Mouse (Mus musculus) neural tube, embryonic 15.5 days (tissue): ENCODE measurements at regions not wholly inside any gene's neighbourhood (a gene's known extent, or its start where the extent isn't known, plus 50 kb on each side); places are given as distances from the start of the nearest gene placed in this dataset.

Experiments
- ATAC-seq: fragments of 200-750 bp; cut with Nextera tagmentation; 2 replicates; pipeline ENCODE4 v1.8.0; 2017; ENCODE audit warnings: mild to moderate bottlenecking, moderate TSS enrichment, moderate library complexity; ENCODE audit not compliant: low FRiP score
- H3K27ac ChIP-seq: fragments of 300-500 bp; sonication (generic); replicated peaks from 2 replicates; pipeline ENCODE4 v1.5.1; 2015; ENCODE audit warnings: mild to moderate bottlenecking, inconsistent platforms
- H3K27me3 ChIP-seq: fragments of 300-500 bp; sonication (generic); replicated peaks from 2 replicates; pipeline ENCODE4 v1.6.1; 2015; ENCODE audit warnings: inconsistent platforms
- H3K36me3 ChIP-seq: fragments of 300-500 bp; sonication (generic); 2 replicates; pipeline ENCODE4 v1.6.1; 2015; ENCODE audit warnings: inconsistent platforms
- H3K4me1 ChIP-seq: fragments of 300-500 bp; sonication (generic); 2 replicates; pipeline ENCODE4 v1.6.1; 2015; ENCODE audit warnings: inconsistent platforms
- H3K4me2 ChIP-seq: fragments of 300-500 bp; sonication (generic); 2 replicates; pipeline ENCODE4 v1.6.1; 2015; ENCODE audit warnings: inconsistent platforms, mild to moderate bottlenecking, moderate library complexity
- H3K4me3 ChIP-seq: fragments of 300-500 bp; sonication (generic); replicated peaks from 2 replicates; pipeline ENCODE4 v1.5.1; 2015; ENCODE audit warnings: mild to moderate bottlenecking, inconsistent platforms
- H3K9ac ChIP-seq: fragments of 300-500 bp; sonication (generic); replicated peaks from 2 replicates; pipeline ENCODE4 v1.6.1; 2015; ENCODE audit warnings: mild to moderate bottlenecking, inconsistent platforms
- H3K9me3 ChIP-seq: fragments of 300-500 bp; sonication (generic); replicated peaks from 2 replicates; pipeline ENCODE4 v1.6.1; 2016; ENCODE audit warnings: inconsistent platforms
- WGBS: fragments of 180-500 bp; shearing (Covaris S2); methylation state at CpG from one replicate; pipeline ENCODE4 v1.1.7; 2015; ENCODE audit warnings: mixed read lengths; 5-methylcytosine and 5-hydroxymethylcytosine counted together

DNA sequence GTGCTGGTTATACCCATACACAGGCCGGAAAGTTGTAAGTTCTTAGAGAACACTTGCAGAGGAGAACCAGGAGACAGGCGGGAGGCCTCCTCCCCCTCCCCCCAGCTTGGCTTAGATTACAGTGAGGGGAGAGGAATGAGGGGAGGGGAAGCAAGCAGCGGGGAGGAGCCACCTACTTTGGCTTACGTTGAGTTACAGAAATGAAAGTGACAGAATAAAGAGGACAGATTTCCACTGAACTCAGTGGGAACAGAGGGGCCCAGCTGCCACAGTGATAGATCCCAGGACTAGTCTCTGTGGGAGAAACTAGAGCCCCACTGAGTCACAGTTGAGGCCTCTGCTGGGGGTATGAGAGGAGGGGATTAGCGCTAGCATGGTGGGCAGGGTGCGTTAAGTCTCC is 86.5 kb upstream of the Gm11983 start:
- Histone ChIP-seq H3K27ac (no peak overlapping the region), H3K4me2 (0 out of 2 replicates have a peak overlapping the region, but pooled peaks have one; percentile 2), H3K36me3 (no peaks in the 10 kb centered on the region), H3K27me3 (no peaks in the 10 kb centered on the region), H3K4me3 (no peak overlapping the region), H3K9ac (no peak overlapping the region), H3K4me1 (0 out of 2 replicates have a peak, but pooled peaks cover 3% of the 10 kb centered on the region), H3K9me3 (no peaks in the 10 kb centered on the region)
- ATAC-seq: no peak
- 30% methylated on average over 6 of the region's 6 CpGs for WGBS

DNA sequence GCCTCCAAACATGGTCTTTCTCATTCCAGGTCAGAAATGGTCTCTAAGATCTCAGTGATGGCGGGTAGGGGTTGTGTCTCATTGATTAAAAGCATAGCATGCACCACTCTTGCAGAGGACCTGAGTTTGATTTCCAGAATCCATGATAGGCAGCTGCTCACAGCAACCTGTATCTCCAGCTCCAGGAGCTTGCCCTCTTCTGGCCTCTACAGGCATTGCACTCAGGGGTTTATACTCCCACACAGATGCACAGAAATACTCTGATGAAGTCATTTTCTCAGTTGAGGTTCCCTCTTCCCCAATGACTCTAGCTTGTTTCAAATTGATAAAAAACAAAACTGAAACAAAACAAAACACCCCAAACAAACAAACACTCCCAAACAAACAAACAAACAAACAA is 81.1 kb upstream of the Gm11983 start:
- no peak overlapping the region for H3K4me2 ChIP-seq
- no peak for ATAC-seq
- H3K4me3 ChIP-seq: no peak overlapping the region
- 0 out of 2 replicates have a peak, but pooled peaks cover 4% of the 10 kb centered on the region for H3K9me3 ChIP-seq
- H3K36me3 ChIP-seq: no peaks in the 10 kb centered on the region
- H3K4me1 ChIP-seq: no peaks in the 10 kb centered on the region
- H3K27ac ChIP-seq: no peak overlapping the region
- no peaks in the 10 kb centered on the region for H3K27me3 ChIP-seq
- 93% methylated on average over 1 of the region's 1 CpGs for WGBS
- no peak overlapping the region for H3K9ac ChIP-seq

GRCm38 (mm10) chr11:6905630-6906029 is 68.2 kb upstream of the Gm11983 start:
- no peak overlapping the region for H3K9ac ChIP-seq
- H3K27ac ChIP-seq: no peak overlapping the region
- ATAC-seq: no peak
- no peaks in the 10 kb centered on the region for H3K27me3 ChIP-seq
- peaks cover 7% of the 10 kb centered on the region; the same call in 1 of the 2 replicates for H3K4me1 ChIP-seq
- H3K36me3 ChIP-seq: no peaks in the 10 kb centered on the region
- H3K4me2 ChIP-seq: no peak overlapping the region
- H3K9me3 ChIP-seq: no peaks in the 10 kb centered on the region
- 26% methylated on average over 5 of the region's 5 CpGs for WGBS
- H3K4me3 ChIP-seq: no peak overlapping the region

GRCm38 (mm10) chr11:6902991-6903390 is 65.5 kb upstream of the Gm11983 start:
- Histone ChIP-seq H3K27me3 (no peaks in the 10 kb centered on the region), H3K27ac (no peak overlapping the region), H3K4me1 (peaks cover 11% of the 10 kb centered on the region), H3K4me2 (no peak overlapping the region), H3K9ac (no peak overlapping the region), H3K9me3 (no peaks in the 10 kb centered on the region), H3K4me3 (no peak overlapping the region), H3K36me3 (no peaks in the 10 kb centered on the region)
- ATAC-seq: no peak
- 75% methylated on average over 3 of the region's 3 CpGs for WGBS

DNA sequence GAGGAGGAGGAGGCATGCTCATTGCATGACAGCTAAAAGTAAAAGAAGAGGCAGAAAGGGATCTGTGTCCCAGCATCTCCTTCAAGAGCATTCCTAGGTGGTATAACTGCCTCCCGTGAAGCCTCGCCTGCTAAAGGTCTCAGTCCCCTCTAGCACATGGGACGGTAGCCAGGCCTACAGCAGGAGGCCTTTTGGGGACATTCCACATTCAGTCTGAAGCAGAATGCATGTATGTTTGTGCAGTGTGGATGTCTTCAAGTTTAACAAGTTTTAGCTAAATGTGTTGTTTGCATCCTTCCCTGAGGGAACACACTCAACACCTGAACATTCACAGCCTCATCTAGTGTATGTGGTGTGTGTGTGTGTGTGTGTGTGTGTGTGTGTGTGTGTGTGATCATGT is 64.8 kb upstream of the Gm11983 start:
- Histone ChIP-seq H3K9me3 (no peaks in the 10 kb centered on the region), H3K4me3 (no peak overlapping the region), H3K27ac (no peak overlapping the region), H3K4me2 (no peak overlapping the region), H3K9ac (no peak overlapping the region), H3K36me3 (no peaks in the 10 kb centered on the region), H3K4me1 (peaks cover 11% of the 10 kb centered on the region), H3K27me3 (no peaks in the 10 kb centered on the region)
- WGBS: 85% methylated on average over 3 of the region's 3 CpGs
- no peak for ATAC-seq

- H3K36me3 ChIP-seq: no peaks in the 10 kb centered on the region
- H3K27ac ChIP-seq: peak overlapping the region; percentile 65
- H3K9ac ChIP-seq: no peak overlapping the region
- no peaks in the 10 kb centered on the region for H3K9me3 ChIP-seq
- H3K27me3 ChIP-seq: no peaks in the 10 kb centered on the region
- H3K4me1 ChIP-seq: peaks cover 11% of the 10 kb centered on the region
- H3K4me2 ChIP-seq: no peak overlapping the region
- WGBS: 41% methylated on average over 11 of the region's 11 CpGs
- H3K4me3 ChIP-seq: no peak overlapping the region
- ATAC-seq: peak; percentile 54; the same call in 1 of the 2 replicates
Measured at GRCm38 (mm10) chr11:6900769-6901481, 63.5 kb upstream of the Gm11983 start.

- Histone ChIP-seq H3K27me3 (no peaks in the 10 kb centered on the region), H3K27ac (peak overlapping the region; percentile 65), H3K36me3 (no peaks in the 10 kb centered on the region), H3K9me3 (no peaks in the 10 kb centered on the region), H3K9ac (no peak overlapping the region), H3K4me1 (peaks cover 11% of the 10 kb centered on the region), H3K4me3 (no peak overlapping the region), H3K4me2 (no peak overlapping the region)
- peak; percentile 33; the same call in 1 of the 2 replicates for ATAC-seq
- 39% methylated on average over 12 of the region's 12 CpGs for WGBS
Measured at GRCm38 (mm10) chr11:6900357-6900756, 62.9 kb upstream of the Gm11983 start.

DNA sequence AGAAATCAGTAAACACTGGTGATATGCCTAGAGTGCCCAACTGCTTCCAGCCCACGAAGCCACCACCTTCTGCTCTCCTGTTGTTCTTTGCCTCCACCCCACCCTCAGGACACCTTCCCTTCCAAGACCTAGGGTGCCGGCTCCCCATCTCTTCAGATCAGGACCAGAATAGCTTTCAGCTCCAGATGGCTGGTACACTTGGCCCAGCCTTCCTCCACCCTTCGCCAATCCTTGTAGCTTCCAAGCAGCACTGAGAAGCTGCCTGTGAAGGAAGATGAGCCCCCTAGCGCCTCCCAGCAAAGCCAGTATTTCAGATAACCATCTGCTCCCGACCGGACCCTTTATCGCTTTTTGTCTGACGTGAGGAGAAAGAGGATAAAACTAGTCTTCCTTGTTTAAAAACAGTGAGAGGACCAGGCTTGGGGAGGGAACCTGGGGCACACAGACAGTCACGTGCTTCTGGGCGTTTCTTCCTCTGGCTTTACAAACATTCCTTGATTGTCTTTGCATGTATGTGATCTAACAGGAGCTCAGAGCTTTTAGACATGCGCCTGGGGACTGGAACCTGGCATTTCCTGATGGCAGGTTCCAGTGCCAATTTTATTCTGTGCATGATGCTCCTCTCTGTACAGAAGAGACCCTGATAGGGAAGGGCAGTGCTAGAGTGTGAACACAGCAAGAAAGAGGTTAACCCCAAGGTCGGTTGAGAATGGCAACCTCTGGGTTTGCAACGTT is 62.0 kb upstream of the Gm11983 start:
- 0 out of 2 replicates have a peak, but pooled peaks have one; percentile 30 for ATAC-seq
- H3K9me3 ChIP-seq: no peaks in the 10 kb centered on the region
- H3K27me3 ChIP-seq: no peaks in the 10 kb centered on the region
- H3K4me1 ChIP-seq: peaks cover 11% of the 10 kb centered on the region
- H3K36me3 ChIP-seq: no peaks in the 10 kb centered on the region
- 82% methylated on average over 13 of the region's 13 CpGs for WGBS
- no peak overlapping the region for H3K4me3 ChIP-seq
- 0 out of 2 replicates have a peak overlapping the region, but pooled peaks have one; percentile 65 for H3K27ac ChIP-seq
- H3K4me2 ChIP-seq: no peak overlapping the region
- H3K9ac ChIP-seq: no peak overlapping the region

DNA sequence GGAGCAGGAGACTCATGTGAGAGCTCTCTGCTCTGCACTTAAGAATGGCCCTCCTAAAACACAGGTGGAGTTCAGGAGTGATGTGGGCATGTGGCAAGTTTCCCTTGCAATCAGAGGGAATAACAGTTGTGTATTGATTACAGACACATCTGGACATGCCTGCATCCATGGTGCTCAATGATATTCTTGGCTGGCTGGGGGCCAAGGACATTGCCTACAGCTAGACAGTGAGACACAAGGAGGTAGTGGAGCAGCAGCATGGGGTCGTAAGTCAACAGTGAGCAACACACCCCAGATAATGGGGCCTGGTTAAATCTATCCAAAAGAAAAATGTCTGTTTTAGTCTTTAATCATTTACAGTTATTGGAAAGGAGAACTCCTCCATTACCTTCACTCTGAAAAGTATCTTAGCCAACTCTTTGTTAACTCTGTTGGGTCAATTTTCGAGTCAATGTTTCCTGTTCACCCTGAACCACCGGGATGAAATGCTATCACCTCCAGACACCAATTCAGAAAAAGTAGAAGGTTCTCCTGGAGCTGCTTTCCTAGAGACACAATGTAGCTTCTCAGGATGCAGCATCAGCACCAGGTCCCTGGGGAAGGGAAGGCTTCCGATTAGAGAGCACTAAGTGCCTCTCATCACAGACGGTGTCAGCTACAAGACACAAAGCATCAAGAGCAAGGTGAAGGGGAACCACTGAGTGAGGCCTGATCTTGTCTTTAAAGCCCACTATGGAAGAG is 61.1 kb upstream of the Gm11983 start:
- Histone ChIP-seq H3K9me3 (no peaks in the 10 kb centered on the region), H3K4me1 (peaks cover 11% of the 10 kb centered on the region), H3K9ac (no peak overlapping the region), H3K4me3 (no peak overlapping the region), H3K36me3 (no peaks in the 10 kb centered on the region), H3K27me3 (no peaks in the 10 kb centered on the region), H3K27ac (no peak overlapping the region), H3K4me2 (no peak overlapping the region)
- WGBS: 85% methylated on average over 5 of the region's 5 CpGs
- no peak for ATAC-seq

DNA sequence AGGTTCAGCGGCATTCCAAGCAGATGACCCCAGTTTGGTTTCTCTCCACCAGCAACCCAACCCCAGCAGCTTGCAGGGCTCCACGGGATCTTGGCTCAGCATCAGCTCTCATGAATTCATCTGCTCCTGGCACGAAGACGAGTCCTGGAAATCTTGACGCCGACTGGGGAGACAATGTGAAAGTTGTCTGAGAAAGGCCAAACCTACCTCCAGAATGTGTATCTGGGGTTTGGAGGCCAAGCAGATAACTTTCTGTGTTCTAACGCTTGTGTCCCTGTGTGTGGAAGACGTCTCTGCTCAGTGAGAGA is 58.3 kb upstream of the Gm11983 start:
- ATAC-seq: no peak
- Histone ChIP-seq H3K36me3 (no peaks in the 10 kb centered on the region), H3K9ac (no peak overlapping the region), H3K9me3 (no peaks in the 10 kb centered on the region), H3K27ac (no peak overlapping the region), H3K4me1 (peaks cover 6% of the 10 kb centered on the region), H3K27me3 (no peaks in the 10 kb centered on the region), H3K4me2 (no peak overlapping the region), H3K4me3 (no peak overlapping the region)
- 57% methylated on average over 8 of the region's 8 CpGs for whole genome bisulfite sequencing

DNA sequence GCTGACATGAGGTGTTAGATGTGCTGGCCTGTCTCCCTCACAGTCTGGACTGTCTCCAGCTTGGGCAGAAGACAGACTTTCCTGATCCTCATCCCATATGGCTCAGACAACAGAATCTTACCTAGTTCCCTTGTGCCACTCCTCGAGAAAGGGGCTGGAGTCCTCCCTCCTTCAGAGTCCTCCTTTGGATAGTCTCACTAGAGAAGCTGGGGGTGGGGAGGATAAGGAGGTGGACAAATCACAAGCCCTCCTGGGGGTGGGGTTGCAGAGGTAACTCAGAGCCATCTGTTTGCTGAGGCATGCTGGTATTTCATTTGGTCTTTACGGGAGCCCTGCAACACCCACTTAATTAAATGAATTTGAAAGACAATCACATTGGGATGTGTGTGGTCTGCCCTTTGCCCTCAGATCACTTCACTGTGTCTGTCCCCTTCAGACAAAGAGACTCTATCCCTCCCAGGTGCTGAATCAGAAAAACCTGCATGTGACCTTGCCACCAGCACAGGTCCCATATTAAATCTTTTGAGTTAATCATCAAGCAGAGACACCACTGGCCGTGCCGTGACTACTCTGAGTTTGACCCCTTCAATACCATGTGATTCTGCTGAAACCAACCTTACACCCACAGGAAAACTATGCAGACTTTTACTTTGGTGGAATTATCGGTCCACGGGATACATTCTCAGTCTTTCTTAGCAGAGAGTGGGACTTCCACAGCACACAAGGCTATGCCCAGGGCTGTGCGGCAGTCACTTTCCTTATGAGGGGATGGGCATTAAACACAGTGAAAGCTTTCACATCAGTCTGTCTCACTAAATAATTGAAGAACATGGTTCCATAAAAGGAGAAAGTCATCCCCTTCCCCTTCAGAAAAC is 57.7 kb upstream of the Gm11983 start:
- Histone ChIP-seq H3K27ac (no peak overlapping the region), H3K9ac (no peak overlapping the region), H3K4me2 (no peak overlapping the region), H3K4me3 (no peak overlapping the region), H3K27me3 (no peaks in the 10 kb centered on the region), H3K36me3 (no peaks in the 10 kb centered on the region), H3K9me3 (no peaks in the 10 kb centered on the region), H3K4me1 (no peaks in the 10 kb centered on the region; the same call in 1 of the 2 replicates)
- WGBS: 33% methylated on average over 7 of the region's 7 CpGs
- no peak for ATAC-seq
